Mouse (Mus musculus): ENCODE results near the gene Zfp575. TPM values are rescaled to one million over a fixed set of nuclear protein-coding genes. Genes with fewer than 3 reads are reported as not detected.
"Not testable (repeated sequence)": the region's sequence is repeated elsewhere in the genome, so short reads cannot be mapped to it uniquely, and the experiment has no call there.

Gene Zfp575
- total RNA-seq (2018; cell fraction: chromatin; rRNA removed) = under 1 TPM in 1 of 26 experiments, not detected in 25; 0.60 TPM
- not detected for total RNA-seq (2018; cell fraction: cytosol; rRNA removed)
- not detected for total RNA-seq (2018; cell fraction: nucleus; rRNA removed)
- polyA plus RNA-seq (2018) = 0.10 TPM in 1 of 3 replicates, not detected in the others

- Histone ChIP-seq H3K27ac (no peak within 1 kb of the TSS), H3K4me3 (ENCODE audit: inconsistent target) (no peak within 1 kb of the TSS), H3K79me2 (ENCODE audit: inconsistent target) (no peaks in the 10 kb centered on the region), H3K36me3 (ENCODE audit: inconsistent target) (no peaks in the 10 kb centered on the region)
- WGBS (ENCODE audit: missing documents) = 19% methylated on average over 30 of the region's 30 CpGs
These were observed at the start of gene Zfp575, which contains the start of gene Ethe1 for GRCm38 (mm10) chr7:24587330-24588105. Gene Zfp575 (minus strand): TSS chr7:24587641. Gene Ethe1 (plus strand): TSS chr7:24587543.

GRCm38 (mm10) chr7:24637046-24637445 lies 49.6 kb upstream of the Zfp575 start:
- WGBS (ENCODE audit: missing documents) = 22% methylated on average over 18 of the region's 18 CpGs
- H3K4me3 ChIP-seq (ENCODE audit: inconsistent target) = no peak overlapping the region
- H3K79me2 ChIP-seq (ENCODE audit: inconsistent target) = no peaks in the 10 kb centered on the region
- no peaks in the 10 kb centered on the region for H3K36me3 ChIP-seq (ENCODE audit: inconsistent target)
- H3K27ac ChIP-seq = no peak overlapping the region

- WGBS (ENCODE audit: missing documents) = 76% methylated on average over 14 of the region's 15 CpGs
- Histone ChIP-seq H3K4me3 (ENCODE audit: inconsistent target) (no peak within 1 kb of the TSS), H3K79me2 (ENCODE audit: inconsistent target) (no peaks in the 10 kb centered on the region), H3K36me3 (ENCODE audit: inconsistent target) (no peaks in the 10 kb centered on the region), H3K27ac (no peak within 1 kb of the TSS)
These were observed 48.8 kb upstream of the Zfp575 start, which contains the start of gene Lypd3 for GRCm38 (mm10) chr7:24636264-24636663. Gene Lypd3 (plus strand): TSS chr7:24636550.

GRCm38 (mm10) chr7:24630116-24630880 lies 42.9 kb upstream of the Zfp575 start:
- H3K27ac ChIP-seq = no peak overlapping the region
- no peak overlapping the region for H3K4me3 ChIP-seq (ENCODE audit: inconsistent target)
- no peaks in the 10 kb centered on the region for H3K36me3 ChIP-seq (ENCODE audit: inconsistent target)
- H3K79me2 ChIP-seq (ENCODE audit: inconsistent target) = no peaks in the 10 kb centered on the region
- 92% methylated on average over 10 of the region's 10 CpGs for WGBS (ENCODE audit: missing documents)

GRCm38 (mm10) chr7:24629672-24630071 lies 42.2 kb upstream of the Zfp575 start:
- no peak overlapping the region for H3K4me3 ChIP-seq (ENCODE audit: inconsistent target)

GRCm38 (mm10) chr7:24628685-24629610 lies 41.5 kb upstream of the Zfp575 start:
- Histone ChIP-seq H3K4me3 (ENCODE audit: inconsistent target) (peak overlapping the region; percentile 14; the same call in 1 of the 2 replicates), H3K36me3 (ENCODE audit: inconsistent target) (peaks cover 8% of the 10 kb centered on the region), H3K27ac (no peak overlapping the region), H3K79me2 (ENCODE audit: inconsistent target) (no peaks in the 10 kb centered on the region)
- 8% methylated on average over 24 of the region's 33 CpGs for WGBS (ENCODE audit: missing documents)

More at GRCm38 (mm10) chr7:24629672-24630071, 42.2 kb upstream of the Zfp575 start:
- Histone ChIP-seq H3K79me2 (ENCODE audit: inconsistent target) (no peaks in the 10 kb centered on the region), H3K36me3 (ENCODE audit: inconsistent target) (peaks cover under 1% of the 10 kb centered on the region; the same call in 1 of the 2 replicates), H3K27ac (no peak overlapping the region)
- WGBS (ENCODE audit: missing documents) = 70% methylated on average over 4 of the region's 4 CpGs

GRCm38 (mm10) chr7:24622967-24623366 lies 35.5 kb upstream of the Zfp575 start:
- WGBS (ENCODE audit: missing documents) = 89% methylated on average over 6 of the region's 6 CpGs
- H3K27ac ChIP-seq = no peak overlapping the region
- H3K36me3 ChIP-seq (ENCODE audit: inconsistent target) = peaks cover 40% of the 10 kb centered on the region

GRCm38 (mm10) chr7:24621193-24621592 lies 33.8 kb upstream of the Zfp575 start:
- H3K36me3 ChIP-seq (ENCODE audit: inconsistent target) = peaks cover 40% of the 10 kb centered on the region

More at GRCm38 (mm10) chr7:24622967-24623366, 35.5 kb upstream of the Zfp575 start:
- no peaks in the 10 kb centered on the region for H3K79me2 ChIP-seq (ENCODE audit: inconsistent target)
- H3K4me3 ChIP-seq (ENCODE audit: inconsistent target) = no peak overlapping the region

GRCm38 (mm10) chr7:24619671-24620397 lies 32.4 kb upstream of the Zfp575 start:
- no peak overlapping the region for H3K4me3 ChIP-seq (ENCODE audit: inconsistent target)
- H3K36me3 ChIP-seq (ENCODE audit: inconsistent target) = peaks cover 40% of the 10 kb centered on the region
- WGBS (ENCODE audit: missing documents) = 93% methylated on average over 12 of the region's 13 CpGs
- no peaks in the 10 kb centered on the region for H3K79me2 ChIP-seq (ENCODE audit: inconsistent target)
- no peak overlapping the region for H3K27ac ChIP-seq

More at GRCm38 (mm10) chr7:24621193-24621592, 33.8 kb upstream of the Zfp575 start:
- H3K79me2 ChIP-seq (ENCODE audit: inconsistent target) = no peaks in the 10 kb centered on the region
- no peak overlapping the region for H3K27ac ChIP-seq
- no peak overlapping the region for H3K4me3 ChIP-seq (ENCODE audit: inconsistent target)
- 89% methylated on average over 3 of the region's 3 CpGs for WGBS (ENCODE audit: missing documents)

- 85% methylated on average over 7 of the region's 8 CpGs for WGBS (ENCODE audit: missing documents)
- H3K36me3 ChIP-seq (ENCODE audit: inconsistent target) = peaks cover 27% of the 10 kb centered on the region
These were observed 30.9 kb upstream of the Zfp575 start for GRCm38 (mm10) chr7:24618374-24618773.

GRCm38 (mm10) chr7:24617763-24618162 lies 30.3 kb upstream of the Zfp575 start:
- Histone ChIP-seq H3K36me3 (ENCODE audit: inconsistent target) (peaks cover 22% of the 10 kb centered on the region), H3K4me3 (ENCODE audit: inconsistent target) (no peak overlapping the region), H3K79me2 (ENCODE audit: inconsistent target) (no peaks in the 10 kb centered on the region), H3K27ac (no peak overlapping the region)
- 36% methylated on average over 8 of the region's 8 CpGs for WGBS (ENCODE audit: missing documents)

More at GRCm38 (mm10) chr7:24618374-24618773, 30.9 kb upstream of the Zfp575 start:
- H3K27ac ChIP-seq; H3K4me3 ChIP-seq (ENCODE audit: inconsistent target); H3K79me2 ChIP-seq (ENCODE audit: inconsistent target): not testable (repeated sequence)

- H3K4me3 ChIP-seq (ENCODE audit: inconsistent target) = no peak overlapping the region
- no peak overlapping the region for H3K27ac ChIP-seq
- 84% methylated on average over 11 of the region's 13 CpGs for WGBS (ENCODE audit: missing documents)
- H3K36me3 ChIP-seq (ENCODE audit: inconsistent target) = peaks cover 8% of the 10 kb centered on the region; the same call in 1 of the 2 replicates
- no peaks in the 10 kb centered on the region for H3K79me2 ChIP-seq (ENCODE audit: inconsistent target)
These were observed 27.4 kb upstream of the Zfp575 start for GRCm38 (mm10) chr7:24614816-24615215.

- WGBS (ENCODE audit: missing documents) = 51% methylated on average over 26 of the region's 27 CpGs
These were observed 25.0 kb upstream of the Zfp575 start for GRCm38 (mm10) chr7:24612308-24612910.

More at GRCm38 (mm10) chr7:24612308-24612910, 25.0 kb upstream of the Zfp575 start:
- H3K27ac ChIP-seq = no peak overlapping the region
- H3K36me3 ChIP-seq (ENCODE audit: inconsistent target) = no peaks in the 10 kb centered on the region
- H3K4me3 ChIP-seq (ENCODE audit: inconsistent target) = no peak overlapping the region
- H3K79me2 ChIP-seq (ENCODE audit: inconsistent target) = no peaks in the 10 kb centered on the region
